Mouse (Mus musculus) brain, embryonic 14.5 days (tissue): ENCODE data around the gene 0610037L13Rik.

Experiments
- CTCF ChIP-seq: fragments of 200-500 bp; IDR thresholded peaks from 2 replicates; pipeline ENCODE4 v1.5.1; 2012; ENCODE audit warnings: inconsistent platforms, mild to moderate bottlenecking, moderate library complexity, borderline replicate concordance; ENCODE audit not compliant: insufficient read depth, insufficient read length; ENCODE audit errors: extremely low read depth
- POLR2A ChIP-seq: fragments of 200-500 bp; IDR thresholded peaks from 2 replicates; pipeline ENCODE4 v1.6.1; 2012; ENCODE audit warnings: mild to moderate bottlenecking, inconsistent platforms, borderline replicate concordance; ENCODE audit not compliant: poor library complexity, insufficient read depth, insufficient read length, severe bottlenecking; ENCODE audit errors: extremely low read depth

GRCm38 (mm10) chr4:107928269-107928668, 38.7 kb downstream of the 0610037L13Rik start:
- TF ChIP-seq POLR2A = no peak
- TF ChIP-seq CTCF = no peak
